Mouse (Mus musculus) testis, postnatal 14 days (tissue): Measurements from ENCODE around the gene Rnd1.

ENCODE experiments used
- DNase-seq: peaks from one replicate; pipeline ENCODE4 v3.0.0; 2021; ENCODE audit warnings: low spot score

The Rnd1 gene

GRCm38 (mm10) chr15:98677977-98678376, 716 bp upstream of the Rnd1 start:
- no peak for DNase-seq

- DNase-seq = no peak
Observed at GRCm38 (mm10) chr15:98676471-98676870, 790 bp downstream of the Rnd1 start.

DNA sequence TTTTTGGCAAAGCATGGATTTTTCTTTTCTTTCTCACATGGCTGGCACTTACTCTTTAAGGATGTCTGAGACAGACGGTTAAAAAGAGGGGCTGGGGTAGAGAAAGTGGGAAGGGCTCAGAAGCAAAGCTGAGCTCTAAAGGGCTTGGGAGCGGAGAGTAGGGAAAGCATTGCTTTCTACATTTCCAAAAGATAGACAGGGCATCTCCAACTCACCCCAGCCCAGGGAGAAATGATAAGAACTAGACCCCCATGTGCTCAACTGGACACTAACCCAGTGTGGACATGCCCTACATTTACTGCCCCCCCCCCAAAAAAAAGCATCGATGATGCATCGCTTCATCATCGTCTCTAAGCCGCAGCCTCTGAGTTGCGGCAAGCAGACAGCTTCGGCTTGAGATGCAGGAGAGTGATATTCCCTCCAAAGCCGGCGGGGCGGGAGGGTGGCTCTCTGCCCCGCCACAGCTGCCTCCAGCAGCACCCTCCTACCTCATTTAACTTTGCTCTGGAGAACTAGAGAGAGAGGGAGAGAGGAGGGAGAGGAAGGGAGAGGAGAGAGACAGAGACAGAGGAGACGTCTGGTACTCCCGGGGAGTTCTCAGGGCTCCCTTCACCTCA, 1.5 kb downstream of the Rnd1 start:
- DNase-seq = no peak

DNA sequence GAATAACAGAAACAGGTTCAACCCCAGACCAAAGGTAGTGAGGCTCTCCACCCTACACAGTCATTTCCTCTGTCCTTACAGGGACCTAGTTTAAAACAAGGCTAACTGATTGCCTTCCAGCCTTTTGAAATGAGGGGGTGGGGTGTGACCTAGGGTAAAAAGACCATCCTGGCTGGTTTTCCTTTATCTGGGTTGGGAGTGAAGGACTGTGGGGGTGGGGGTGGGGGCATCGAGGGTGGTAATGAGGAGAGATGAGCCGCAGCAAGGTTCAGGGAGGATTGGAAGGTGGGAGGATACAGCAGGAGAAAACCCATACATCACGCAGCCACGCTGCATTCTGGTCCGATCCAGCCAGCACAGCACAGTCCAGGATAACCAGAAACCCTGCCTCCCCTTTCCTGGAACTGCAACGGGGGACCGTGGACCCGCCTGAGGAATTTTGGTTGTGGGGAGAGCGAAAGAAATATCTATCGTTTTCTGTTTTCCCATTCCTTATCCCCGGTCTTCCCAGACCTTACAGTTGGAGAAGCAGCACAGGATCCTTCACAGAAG, 2.2 kb downstream of the Rnd1 start:
- DNase-seq = no peak

DNA sequence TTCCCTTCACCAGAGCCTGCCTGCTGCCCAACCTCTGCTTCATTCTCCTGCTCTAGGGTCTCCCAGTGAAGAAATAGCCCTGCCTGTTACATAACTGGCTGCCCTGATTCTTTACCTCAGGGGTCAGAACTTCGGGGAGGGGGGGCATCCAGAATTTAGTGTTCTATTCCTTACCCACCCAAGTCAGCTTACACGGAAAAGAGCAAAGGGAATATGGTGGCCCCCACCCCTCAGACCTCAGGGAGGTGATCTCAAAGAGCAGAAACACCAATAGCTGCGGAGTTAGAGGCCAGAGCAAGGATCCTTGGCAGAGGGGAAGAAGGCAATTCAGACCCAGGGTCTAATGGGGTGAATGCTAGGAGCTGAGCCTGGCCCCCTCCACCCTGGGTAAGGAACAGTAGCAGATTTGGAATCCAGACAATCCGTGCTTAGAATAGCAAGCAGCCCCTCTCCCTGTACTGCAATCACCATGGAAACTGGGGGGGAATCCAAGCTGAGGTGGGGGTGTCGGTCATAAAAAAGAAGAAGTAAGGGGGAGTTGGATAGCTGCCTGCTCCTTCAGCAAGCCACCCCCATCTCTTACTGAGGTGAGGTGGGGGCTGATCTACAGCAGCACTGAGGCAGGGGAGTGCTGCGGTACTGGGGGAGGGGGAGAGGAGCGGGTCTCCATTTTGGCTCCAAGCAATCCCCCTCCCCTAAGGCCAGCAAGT, 2.8 kb downstream of the Rnd1 start:
- DNase-seq = no peak

- DNase-seq = no peak
Observed at GRCm38 (mm10) chr15:98673732-98674131, 3.5 kb downstream of the Rnd1 start.

DNA sequence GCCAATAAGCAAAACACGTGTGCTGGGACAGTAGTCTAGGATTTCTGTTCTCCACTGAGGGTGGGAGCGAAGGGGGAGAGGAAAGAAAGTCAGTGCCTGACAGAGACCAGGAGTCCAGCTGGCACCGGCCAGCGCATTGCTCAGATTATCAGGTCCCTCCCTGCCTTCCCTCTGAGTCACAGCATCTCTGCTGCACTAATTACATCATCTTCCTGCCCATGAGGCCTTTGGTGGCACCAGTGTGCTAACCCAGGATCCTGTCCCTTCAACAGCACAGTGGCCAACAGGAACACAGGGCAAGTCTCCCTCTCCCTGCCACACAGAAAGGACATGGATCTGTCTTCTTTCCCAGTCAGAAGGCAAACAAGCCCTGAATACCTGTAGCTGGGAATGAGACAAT, 4.7 kb downstream of the Rnd1 start:
- DNase-seq = no peak

DNA sequence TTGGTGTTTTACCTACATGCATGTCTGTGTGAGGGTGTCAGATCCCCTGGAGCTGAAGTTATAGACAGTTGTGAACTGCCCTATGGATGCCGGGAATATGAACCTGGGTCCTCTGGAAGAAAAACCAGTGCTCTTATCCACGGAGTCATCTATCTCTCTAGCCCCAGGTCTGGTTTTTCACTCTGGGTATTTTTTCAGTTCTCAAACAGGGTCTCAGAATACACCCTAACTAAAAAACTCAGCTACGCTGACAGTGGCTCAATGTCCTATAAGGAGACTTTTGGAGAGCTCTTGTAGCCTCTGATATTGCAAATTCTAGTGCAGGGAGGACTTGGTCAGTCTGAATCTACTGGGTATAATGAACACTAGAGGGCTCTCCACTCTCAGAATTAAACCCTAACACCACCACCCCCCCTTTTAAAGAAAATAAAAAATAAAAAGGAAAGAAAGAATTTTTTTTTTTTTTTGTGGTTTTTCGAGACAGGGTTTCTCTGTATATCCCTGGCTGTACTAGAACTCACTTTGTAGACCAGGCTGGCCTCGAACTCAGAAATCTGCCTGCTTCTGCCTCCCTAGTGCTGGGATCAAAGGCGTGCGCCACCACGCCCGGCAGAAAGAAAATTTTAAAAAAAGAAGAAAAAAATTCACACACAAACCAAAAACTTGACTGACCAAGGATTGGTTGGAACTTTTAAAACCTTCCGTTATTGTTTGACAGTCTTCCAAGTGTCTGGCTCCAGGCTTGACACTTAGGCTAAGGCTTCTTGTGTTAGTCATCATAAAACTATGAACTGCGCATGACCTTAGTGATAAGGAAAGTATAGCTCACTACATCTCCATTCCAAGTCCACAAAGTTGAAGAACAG, 13.0 kb downstream of the Rnd1 start:
- DNase-seq = no peak

GRCm38 (mm10) chr15:98662567-98663545, 14.4 kb downstream of the Rnd1 start, which contains the start of gene Ddx23:
Gene Ddx23, minus strand, starts transcription at chr15:98662894.
- DNase-seq = peak; percentile 97

GRCm38 (mm10) chr15:98662198-98662566, 15.1 kb downstream of the Rnd1 start:
- no peak for DNase-seq

GRCm38 (mm10) chr15:98656982-98657751, 20.1 kb downstream of the Rnd1 start:
- DNase-seq = no peak

GRCm38 (mm10) chr15:98652174-98652573, 25.1 kb downstream of the Rnd1 start:
- no peak for DNase-seq

- DNase-seq = no peak
Observed at GRCm38 (mm10) chr15:98651431-98651830, 25.8 kb downstream of the Rnd1 start.

DNA sequence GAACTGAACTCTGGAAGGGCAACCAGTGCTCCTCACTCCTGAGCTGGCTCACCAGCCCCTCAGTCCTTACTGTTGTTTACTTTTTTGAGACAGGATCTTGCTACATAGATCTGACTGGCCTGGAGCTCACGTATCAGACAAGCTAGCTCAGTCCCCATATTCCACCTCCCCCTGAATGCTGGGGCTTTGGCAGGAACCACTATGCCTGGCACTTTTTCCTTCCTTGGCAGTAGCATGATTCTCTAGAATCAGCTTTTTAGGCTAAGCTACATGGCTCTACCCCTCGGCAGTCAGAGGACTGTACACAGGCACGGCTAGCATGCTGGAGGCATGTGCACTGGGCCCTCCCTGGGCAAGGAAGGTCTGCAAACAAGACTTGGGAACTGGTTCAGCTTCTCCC, 29.2 kb downstream of the Rnd1 start:
- no peak for DNase-seq

GRCm38 (mm10) chr15:98647308-98647707, 30.0 kb downstream of the Rnd1 start:
- no peak for DNase-seq

DNA sequence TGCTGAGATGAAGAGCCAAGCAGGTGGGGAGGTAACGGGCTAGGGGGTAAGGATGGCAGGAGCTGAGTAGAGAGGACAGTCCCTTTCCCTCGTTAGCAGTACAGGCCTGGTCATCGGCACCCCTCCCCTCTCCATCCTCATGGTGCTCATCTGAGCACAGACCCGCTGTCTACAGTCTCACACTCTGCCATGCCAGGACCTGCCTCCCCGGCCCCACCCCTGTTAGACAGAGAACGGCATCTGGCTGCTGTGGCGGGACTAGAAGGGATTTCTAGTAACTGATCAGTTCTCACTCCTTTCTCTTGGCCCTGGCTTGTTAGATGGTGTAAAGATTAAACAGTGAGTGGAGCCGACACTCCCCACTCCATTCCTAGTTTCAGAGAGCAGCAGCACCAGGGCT, 30.5 kb downstream of the Rnd1 start:
- DNase-seq = no peak

DNA sequence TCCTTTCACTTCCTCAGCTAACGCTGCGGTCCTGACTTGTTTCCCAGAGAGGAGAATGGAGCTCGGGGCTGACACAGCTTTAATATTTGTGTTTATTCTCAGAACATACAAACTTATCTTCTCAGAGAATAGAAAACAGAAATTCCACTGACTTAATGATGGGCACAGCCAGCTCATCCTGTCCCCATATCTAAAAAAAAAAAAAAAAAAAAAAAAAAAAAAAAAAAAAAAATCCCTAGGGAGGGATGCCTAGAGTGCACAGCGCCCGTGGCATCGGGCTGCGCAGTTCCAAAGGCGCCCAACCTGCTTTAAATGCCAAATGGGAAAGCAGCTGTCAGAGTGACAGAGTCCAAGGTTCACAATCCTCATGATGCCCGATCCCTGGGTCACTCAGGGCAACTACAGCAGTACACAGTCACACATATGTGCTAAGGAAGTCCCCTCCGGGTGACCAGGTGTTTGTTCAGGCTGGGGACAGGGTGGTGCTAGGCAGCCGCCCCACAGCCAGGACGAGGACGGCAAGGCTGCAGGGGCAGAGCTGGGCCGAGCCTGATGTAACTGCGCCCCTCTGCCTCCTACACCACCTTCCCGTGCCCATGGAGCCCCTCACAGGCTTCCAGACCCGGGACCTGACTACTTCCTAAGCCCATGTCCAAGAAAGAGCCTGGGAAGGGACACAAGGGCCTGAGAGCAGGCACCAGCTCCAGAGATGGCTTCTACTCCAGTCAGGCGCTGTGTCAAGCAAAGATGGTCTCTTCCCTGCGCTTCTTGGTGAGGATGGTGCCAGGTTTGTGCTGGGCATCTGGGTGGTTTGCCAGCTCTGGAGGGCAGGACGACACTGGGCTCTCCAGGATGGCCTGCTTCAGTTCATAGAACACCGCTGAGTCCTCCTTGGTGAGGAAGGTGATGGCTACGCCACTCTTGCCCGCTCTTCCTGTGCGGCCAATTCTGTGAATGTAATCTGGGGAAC, 31.9 kb downstream of the Rnd1 start:
- no peak for DNase-seq

DNA sequence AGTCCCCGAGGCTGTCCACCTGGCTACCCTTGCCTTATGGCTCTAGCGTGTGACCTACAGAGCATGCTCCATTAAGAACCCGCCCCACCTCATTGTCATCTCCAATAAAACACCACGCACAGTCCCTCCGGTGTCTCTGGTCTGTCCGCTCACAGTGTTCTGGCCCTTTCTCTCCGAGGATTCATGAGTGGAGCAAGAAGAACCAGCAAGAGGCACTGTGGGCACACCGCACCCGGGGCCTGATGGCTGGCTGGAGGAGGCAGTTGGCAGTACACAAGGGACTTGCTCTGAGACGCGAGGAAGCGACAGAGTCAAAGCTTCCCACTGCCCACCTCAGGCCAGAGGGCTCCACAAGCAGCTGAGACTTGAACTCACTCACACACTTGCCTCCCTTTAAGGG, 32.9 kb downstream of the Rnd1 start:
- DNase-seq = no peak

DNA sequence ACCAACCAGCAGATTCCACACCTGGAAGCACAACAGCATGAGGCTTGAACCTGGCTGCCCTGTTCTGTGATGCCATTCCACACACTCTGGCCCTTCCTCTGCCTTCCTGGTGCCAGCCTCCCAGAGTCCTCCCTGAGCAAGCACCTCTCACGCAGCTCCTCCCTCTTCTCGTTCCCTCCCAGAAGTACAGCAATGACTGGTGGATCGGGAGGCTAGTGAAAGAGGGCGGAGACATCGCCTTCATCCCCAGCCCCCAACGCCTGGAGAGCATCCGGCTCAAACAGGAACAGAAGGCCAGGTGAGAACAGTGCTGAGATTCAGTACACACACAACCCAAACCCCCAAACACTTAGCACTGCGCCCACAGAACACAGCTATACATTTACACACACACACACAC, 37.1 kb downstream of the Rnd1 start:
- DNase-seq = no peak

DNA sequence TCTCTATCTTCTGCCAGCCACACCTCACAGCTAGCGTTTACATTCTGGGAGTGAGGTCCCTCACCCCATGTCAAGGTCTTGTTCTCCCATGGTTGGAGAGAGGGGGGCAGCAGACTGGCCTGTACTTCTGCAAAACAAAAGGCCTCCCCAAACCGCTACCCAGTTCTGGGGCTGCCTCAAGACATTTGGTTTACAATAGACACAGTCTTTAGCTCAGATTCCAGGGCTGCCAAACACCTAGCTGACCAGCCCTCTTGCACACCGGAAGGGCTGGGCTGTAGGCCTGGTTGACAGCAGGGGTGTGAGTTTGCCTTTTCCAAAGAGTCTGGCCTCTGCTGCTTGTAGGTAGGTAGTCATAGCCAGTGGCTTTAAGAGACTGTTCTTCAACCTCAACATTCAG, 40.1 kb downstream of the Rnd1 start:
- DNase-seq = no peak
